Mouse (Mus musculus) cerebral cortex, adult 2 months (tissue): Measurements from ENCODE around the gene Kiss1.

Source experiments
- WGBS: fragments of 180-500 bp; shearing (Covaris S2); methylation state at CpG from one replicate; pipeline ENCODE4 v1.1.7; 2018; 5-methylcytosine and 5-hydroxymethylcytosine counted together

Gene Kiss1

GRCm38 (mm10) chr1:133323333-133323732 is 1.7 kb downstream of the Kiss1 start:
- WGBS: 58% methylated on average over 5 of the region's 5 CpGs

GRCm38 (mm10) chr1:133325951-133326350 is 4.3 kb downstream of the Kiss1 start:
- 88% methylated on average over 8 of the region's 8 CpGs for WGBS

DNA sequence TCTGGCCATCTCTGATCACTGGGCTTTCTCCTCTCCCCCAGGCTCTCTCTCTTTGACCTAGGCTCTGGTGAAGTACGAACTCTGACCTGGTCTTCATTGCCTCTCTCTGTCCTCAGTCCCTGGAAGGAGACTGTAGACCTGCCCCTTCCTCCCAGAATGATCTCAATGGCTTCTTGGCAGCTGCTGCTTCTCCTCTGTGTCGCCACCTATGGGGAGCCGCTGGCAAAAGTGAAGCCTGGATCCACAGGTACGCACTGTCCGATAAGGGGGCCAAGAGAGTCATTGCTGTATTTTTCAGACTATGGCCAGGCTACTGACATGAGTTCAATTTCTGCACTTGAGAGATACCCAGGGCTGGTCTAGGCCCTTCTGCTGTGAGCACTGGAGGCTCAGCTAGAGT is 5.4 kb downstream of the Kiss1 start:
- 85% methylated on average over 5 of the region's 5 CpGs for WGBS

- 57% methylated on average over 6 of the region's 6 CpGs for WGBS
Measured at GRCm38 (mm10) chr1:133328299-133328795, 6.7 kb downstream of the Kiss1 start.

DNA sequence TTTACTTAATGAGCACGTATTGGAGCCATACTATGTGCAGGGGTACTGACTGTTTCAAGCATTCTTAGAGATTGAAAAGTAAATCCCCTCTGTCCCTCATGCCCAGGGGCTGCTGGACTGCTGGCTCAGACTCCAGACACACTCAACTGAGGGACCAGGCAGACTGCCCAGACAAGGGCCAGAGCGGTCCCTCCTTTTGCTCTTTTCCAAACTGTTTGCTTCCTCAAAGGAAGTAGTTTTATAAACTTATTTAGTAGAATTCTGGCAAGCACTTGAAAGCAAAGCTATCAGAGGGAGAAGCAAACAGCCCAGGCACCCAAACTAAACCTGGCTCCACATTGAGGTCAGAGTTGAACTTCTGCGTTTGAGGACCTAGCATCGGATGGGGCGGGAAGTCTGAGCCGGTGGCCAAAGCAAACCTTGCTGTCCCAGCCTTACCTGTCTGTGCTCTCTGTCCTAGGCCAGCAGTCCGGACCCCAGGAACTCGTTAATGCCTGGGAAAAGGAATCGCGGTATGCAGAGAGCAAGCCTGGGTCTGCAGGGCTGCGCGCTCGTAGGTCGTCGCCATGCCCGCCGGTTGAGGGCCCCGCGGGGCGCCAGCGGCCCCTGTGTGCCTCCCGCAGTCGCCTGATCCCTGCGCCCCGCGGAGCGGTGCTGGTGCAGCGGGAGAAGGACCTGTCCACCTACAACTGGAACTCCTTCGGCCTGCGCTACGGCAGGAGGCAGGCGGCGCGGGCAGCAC is 7.4 kb downstream of the Kiss1 start:
- WGBS: 50% methylated on average over 34 of the region's 34 CpGs

GRCm38 (mm10) chr1:133329638-133329964 is 7.9 kb downstream of the Kiss1 start:
- 65% methylated on average over 7 of the region's 7 CpGs for WGBS

DNA sequence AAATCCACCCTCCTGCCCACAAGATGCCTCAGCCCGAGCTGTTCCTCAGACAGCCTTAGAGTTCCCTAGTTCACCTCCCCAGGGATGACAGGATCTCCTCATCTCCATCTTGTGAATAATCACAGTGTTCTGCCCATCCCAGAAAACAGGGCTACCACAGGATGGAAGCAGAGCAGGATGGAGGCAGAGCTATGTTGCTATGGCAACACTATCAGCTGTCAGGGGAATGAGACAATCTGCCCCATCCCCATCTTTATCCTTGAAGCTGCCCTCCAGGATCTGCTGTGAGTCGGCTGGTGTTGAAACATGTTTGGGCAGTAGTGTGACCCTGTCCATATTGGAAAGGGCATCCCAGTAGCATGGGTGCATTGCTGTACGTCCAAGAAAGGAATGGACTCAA is 9.5 kb downstream of the Kiss1 start:
- 69% methylated on average over 3 of the region's 3 CpGs for WGBS

DNA sequence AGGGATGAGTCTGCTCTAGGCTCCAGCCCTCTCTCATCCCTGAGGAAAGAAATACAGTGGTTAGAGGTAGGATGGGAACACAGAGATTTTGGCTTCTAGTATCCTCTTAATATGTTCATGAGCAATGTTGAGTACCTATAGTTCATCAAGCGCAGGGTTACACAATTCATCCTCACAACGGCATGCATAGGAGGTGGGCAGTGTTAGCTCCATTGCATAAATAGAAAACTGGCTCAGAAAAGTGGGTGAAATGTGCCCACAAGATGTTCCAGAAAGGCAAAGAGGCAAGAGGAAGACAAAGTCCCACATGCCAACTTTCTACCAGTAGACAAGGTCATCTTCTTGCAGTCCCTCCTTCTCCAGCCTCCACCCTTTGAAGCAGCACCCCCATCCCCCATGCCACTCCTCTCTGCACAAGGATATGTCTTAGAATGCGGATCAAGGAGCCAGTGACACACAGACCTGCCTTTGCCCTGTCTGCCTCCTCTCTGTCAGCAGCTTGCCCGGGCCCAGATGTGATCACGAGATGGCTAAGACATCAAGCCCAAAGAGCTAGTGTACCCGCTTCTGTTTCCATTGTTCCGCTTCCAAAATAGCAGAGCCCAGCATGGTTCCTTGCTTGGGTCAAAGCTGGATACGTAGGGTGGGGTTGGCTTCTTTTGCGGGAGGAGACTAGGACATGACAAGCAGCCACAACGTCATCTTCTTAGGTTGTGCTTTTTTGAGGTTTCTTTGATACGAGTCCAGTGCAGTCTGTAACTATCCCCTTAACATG is 11.2 kb downstream of the Kiss1 start:
- 69% methylated on average over 11 of the region's 11 CpGs for WGBS

DNA sequence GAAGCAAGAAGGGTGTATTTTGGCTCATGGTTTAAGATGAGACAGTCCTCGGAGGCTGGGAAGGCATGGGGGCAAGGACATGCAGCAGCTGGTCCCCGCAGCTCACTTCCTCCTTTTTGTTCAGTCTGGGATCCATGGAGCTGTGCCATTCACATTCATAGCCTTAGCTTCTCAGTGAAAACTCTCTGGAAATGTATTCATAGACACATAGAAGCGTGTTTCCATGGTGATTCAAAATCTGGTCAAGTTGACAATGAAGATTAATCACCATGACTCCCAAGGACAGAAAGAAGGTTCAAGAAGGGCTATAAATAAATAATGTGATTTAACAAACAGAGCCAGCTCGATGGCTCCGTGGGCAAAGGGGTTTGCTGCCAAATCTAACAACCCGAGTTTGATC is 12.3 kb downstream of the Kiss1 start:
- WGBS: 29% methylated on average over 6 of the region's 6 CpGs

- WGBS: 58% methylated on average over 1 of the region's 1 CpGs
Measured at GRCm38 (mm10) chr1:133340403-133340802, 18.7 kb downstream of the Kiss1 start.

DNA sequence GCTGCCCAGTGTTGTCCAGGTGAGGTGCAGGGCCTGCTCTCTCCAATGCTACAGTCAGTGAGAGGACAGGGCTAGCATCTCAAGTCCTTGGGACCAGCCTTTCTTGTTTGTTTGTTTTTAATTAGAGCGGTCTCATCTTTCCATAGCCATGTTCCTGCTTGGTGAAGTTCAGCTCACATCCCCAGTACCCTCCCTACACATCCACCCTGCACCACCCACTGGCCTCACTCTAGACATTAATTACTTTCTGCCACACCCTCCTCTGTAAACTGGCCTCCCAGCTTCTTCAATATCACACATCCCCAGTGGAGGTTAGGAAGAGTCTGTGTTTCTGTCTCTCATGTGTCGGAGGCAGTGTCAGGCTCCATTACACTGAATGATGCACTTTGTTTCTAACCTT is 22.7 kb downstream of the Kiss1 start:
- WGBS: 93% methylated on average over 2 of the region's 2 CpGs

DNA sequence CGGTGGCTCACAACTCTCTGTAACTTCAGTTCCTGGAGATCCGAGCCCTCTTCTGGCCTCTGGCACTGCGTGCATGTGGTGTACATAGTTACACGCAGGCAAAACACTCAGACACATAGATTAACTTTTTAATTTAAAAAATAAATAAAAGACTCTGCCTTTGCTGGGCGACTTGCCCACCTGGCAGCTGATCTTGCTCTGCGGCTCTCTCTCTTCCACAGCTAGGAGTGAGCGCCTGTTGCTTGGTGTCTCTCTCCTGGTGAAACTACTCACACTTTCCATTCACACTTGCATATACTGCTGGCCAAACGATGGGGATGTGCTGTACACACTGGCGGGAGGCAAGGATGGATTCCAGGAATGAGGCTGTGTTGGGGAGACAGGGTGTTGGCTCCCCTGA is 24.9 kb downstream of the Kiss1 start:
- WGBS: 72% methylated on average over 9 of the region's 9 CpGs

- WGBS: 97% methylated on average over 3 of the region's 3 CpGs
Measured at GRCm38 (mm10) chr1:133347226-133347625, 25.6 kb downstream of the Kiss1 start.

GRCm38 (mm10) chr1:133347693-133348520 is 26.2 kb downstream of the Kiss1 start:
- 85% methylated on average over 11 of the region's 11 CpGs for WGBS

GRCm38 (mm10) chr1:133350210-133350609 is 28.5 kb downstream of the Kiss1 start, which contains the start of gene Ren1:
Gene Ren1 (plus strand): TSS chr1:133350510.
- WGBS: 92% methylated on average over 1 of the region's 1 CpGs

- WGBS: 51% methylated on average over 9 of the region's 9 CpGs
Measured at GRCm38 (mm10) chr1:133351762-133352161, 30.1 kb downstream of the Kiss1 start.

DNA sequence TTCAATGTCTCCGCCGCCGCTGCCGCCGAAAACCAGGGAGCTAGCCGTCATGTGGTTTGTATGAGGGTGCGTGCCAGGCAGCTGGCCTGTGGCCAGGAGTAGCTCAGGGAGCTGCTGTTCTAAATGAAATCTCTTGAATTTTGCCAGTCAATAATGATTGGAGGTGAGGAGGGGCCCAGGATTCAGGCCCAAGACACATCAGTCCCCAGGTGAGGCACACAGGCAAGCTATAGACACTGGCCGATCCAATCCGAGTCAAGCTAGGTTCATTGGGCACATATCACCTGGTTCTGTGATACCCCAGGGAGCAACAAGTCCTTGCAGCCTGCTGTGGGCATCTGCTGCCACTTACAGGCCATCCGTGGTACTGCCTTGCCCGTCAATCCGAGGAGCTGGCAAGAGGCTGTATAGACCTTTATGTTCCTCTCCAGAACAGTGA is 31.7 kb downstream of the Kiss1 start:
- WGBS: 11% methylated on average over 12 of the region's 12 CpGs

DNA sequence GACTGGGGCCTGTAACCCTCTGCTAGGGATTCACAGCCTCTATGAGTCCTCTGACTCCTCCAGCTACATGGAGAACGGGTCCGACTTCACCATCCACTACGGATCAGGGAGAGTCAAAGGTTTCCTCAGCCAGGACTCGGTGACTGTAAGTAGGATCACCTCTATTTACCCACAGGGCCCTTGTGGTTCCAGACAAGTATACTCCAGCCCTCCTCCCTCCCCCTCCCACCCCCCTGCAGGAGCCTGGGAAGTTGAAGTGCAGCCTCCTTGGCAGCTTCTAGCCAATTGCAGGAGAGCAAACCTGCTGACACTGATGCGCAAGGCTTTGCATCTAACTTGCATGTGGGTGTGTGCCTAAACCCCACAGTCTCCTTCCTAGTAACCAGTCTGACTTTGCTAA is 33.8 kb downstream of the Kiss1 start:
- WGBS: 77% methylated on average over 5 of the region's 5 CpGs

DNA sequence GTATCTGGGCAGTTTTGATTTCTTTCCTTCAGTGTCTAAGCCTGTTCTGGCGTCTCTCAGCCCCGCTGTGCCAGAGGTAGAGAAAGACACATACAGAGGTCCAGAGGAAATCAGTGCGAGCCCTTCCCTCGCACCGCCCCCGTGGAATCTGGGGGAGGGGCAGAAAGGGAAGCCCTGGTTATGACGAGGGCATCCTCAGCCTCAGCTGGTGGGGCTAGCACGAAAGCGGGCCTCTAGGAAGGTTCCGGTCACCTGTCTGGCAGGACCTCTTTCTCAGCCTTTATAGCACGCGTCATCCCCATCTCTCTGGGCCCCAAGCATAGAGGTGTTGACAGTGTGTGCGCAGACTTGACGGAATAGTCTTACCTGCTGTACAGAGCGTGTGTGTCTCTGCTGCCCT is 34.2 kb downstream of the Kiss1 start:
- 72% methylated on average over 15 of the region's 15 CpGs for WGBS

GRCm38 (mm10) chr1:133356330-133356729 is 34.7 kb downstream of the Kiss1 start:
- 80% methylated on average over 8 of the region's 8 CpGs for WGBS

GRCm38 (mm10) chr1:133361006-133361405 is 39.3 kb downstream of the Kiss1 start:
- WGBS: 90% methylated on average over 6 of the region's 6 CpGs

DNA sequence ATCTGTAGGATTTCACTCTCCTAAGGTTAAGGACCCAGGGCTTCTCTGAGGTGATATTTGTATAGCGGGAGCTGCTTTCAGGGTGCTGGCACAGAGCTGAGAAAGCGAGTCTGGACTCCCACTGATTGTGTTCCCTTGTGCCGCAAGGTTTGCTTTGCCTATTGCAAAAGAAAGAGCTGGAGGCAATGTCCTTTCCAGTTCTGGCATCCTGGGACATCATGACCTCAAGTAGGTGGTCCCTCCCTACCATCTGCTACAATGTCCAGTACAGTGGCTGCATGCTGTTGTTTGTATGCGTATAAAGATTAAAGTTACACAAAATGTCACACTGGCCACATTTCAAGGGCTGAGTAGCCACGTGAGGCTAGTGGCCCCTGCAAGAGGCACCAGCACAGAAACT is 40.4 kb downstream of the Kiss1 start:
- 84% methylated on average over 5 of the region's 5 CpGs for WGBS
